Mouse (Mus musculus): ENCODE measurements around the gene Olfr1349. TPM values are rescaled to one million over a fixed set of nuclear protein-coding genes. Genes with fewer than 3 reads are reported as not detected.
"Not testable (repeated sequence)": the region's sequence is repeated elsewhere in the genome, so short reads cannot be mapped to it uniquely, and the experiment has no call there.

Gene Olfr1349
- not detected in 2 replicates for polyA plus RNA-seq (2015; fragmentation: Nextera tagmentation; extraction: Ambion mirVana)

GRCm38 (mm10) chr7:6522850-6523249, at the start of gene Olfr1349:
Olfr1349 (minus strand) TSS chr7:6522950.
- Histone ChIP-seq H3K27ac (no peak within 1 kb of the TSS), H3K4me3 (no peak within 1 kb of the TSS), H3K4me2 (no peak within 1 kb of the TSS), H3K9ac (no peak within 1 kb of the TSS), H3K9me3 (peaks cover 3% of the 10 kb centered on the region; the same call in 1 of the 2 replicates), H3K4me1 (replicated peaks) (no peaks in the 10 kb centered on the region), H3K36me3 (no peaks in the 10 kb centered on the region), H3K27me3 (no peaks in the 10 kb centered on the region)
- ATAC-seq (ENCODE audit: low FRiP score) = no peak
- WGBS = 80% methylated on average over 5 of the region's 5 CpGs

- H3K4me2 ChIP-seq = no peak within 1 kb of the TSS
- ATAC-seq (ENCODE audit: low FRiP score) = no peak
Observed at GRCm38 (mm10) chr7:6564541-6564940, 41.8 kb upstream of the Olfr1349 start, which contains the start of gene Olfr1350. Olfr1350 (plus strand) TSS chr7:6564841.

GRCm38 (mm10) chr7:6526141-6526540, 3.4 kb upstream of the Olfr1349 start:
- no peak overlapping the region for H3K4me2 ChIP-seq
- H3K9ac ChIP-seq = no peak overlapping the region
- H3K27ac ChIP-seq = no peak overlapping the region
- no peaks in the 10 kb centered on the region for H3K4me1 ChIP-seq (replicated peaks)
- no peaks in the 10 kb centered on the region for H3K27me3 ChIP-seq
- no peaks in the 10 kb centered on the region for H3K36me3 ChIP-seq
- H3K4me3 ChIP-seq = no peak overlapping the region
- WGBS = 68% methylated on average over 5 of the region's 5 CpGs
- no peak for ATAC-seq (ENCODE audit: low FRiP score)
- peaks cover 3% of the 10 kb centered on the region; the same call in 1 of the 2 replicates for H3K9me3 ChIP-seq

More at GRCm38 (mm10) chr7:6564541-6564940, 41.8 kb upstream of the Olfr1349 start, which contains the start of gene Olfr1350:
- no peaks in the 10 kb centered on the region for H3K27me3 ChIP-seq
- H3K4me3 ChIP-seq = no peak within 1 kb of the TSS
- no peak within 1 kb of the TSS for H3K9ac ChIP-seq
- no peak within 1 kb of the TSS for H3K27ac ChIP-seq
- H3K9me3 ChIP-seq = peaks cover 14% of the 10 kb centered on the region
- H3K36me3 ChIP-seq = no peaks in the 10 kb centered on the region
- no peaks in the 10 kb centered on the region for H3K4me1 ChIP-seq (replicated peaks)

- 66% methylated on average over 3 of the region's 3 CpGs for WGBS
- no peak overlapping the region for H3K4me3 ChIP-seq
- H3K9me3 ChIP-seq = peaks cover 3% of the 10 kb centered on the region; the same call in 1 of the 2 replicates
- H3K36me3 ChIP-seq = no peaks in the 10 kb centered on the region
- no peak for ATAC-seq (ENCODE audit: low FRiP score)
- no peaks in the 10 kb centered on the region for H3K4me1 ChIP-seq (replicated peaks)
- H3K9ac ChIP-seq = no peak overlapping the region
- no peaks in the 10 kb centered on the region for H3K27me3 ChIP-seq
- no peak overlapping the region for H3K4me2 ChIP-seq
- H3K27ac ChIP-seq = no peak overlapping the region
Observed at GRCm38 (mm10) chr7:6525001-6525400, 2.3 kb upstream of the Olfr1349 start.

GRCm38 (mm10) chr7:6521666-6522065, 1.1 kb downstream of the Olfr1349 start:
- Histone ChIP-seq H3K4me2 (no peak overlapping the region), H3K9me3 (peaks cover under 1% of the 10 kb centered on the region; the same call in 1 of the 2 replicates), H3K36me3 (no peaks in the 10 kb centered on the region), H3K27ac (no peak overlapping the region), H3K27me3 (no peaks in the 10 kb centered on the region), H3K9ac (no peak overlapping the region), H3K4me3 (no peak overlapping the region), H3K4me1 (replicated peaks) (no peaks in the 10 kb centered on the region)
- 40% methylated on average over 1 of the region's 1 CpGs for WGBS
- no peak for ATAC-seq (ENCODE audit: low FRiP score)

GRCm38 (mm10) chr7:6508648-6509047, 14.1 kb downstream of the Olfr1349 start, which contains the start of gene Olfr1348:
Olfr1348 (minus strand) TSS chr7:6508748.
- no peak within 1 kb of the TSS for H3K27ac ChIP-seq
- H3K4me2 ChIP-seq = no peak within 1 kb of the TSS
- 0 out of 2 replicates have a peak, but pooled peaks cover 3% of the 10 kb centered on the region for H3K9me3 ChIP-seq
- no peak for ATAC-seq (ENCODE audit: low FRiP score)
- no peaks in the 10 kb centered on the region for H3K27me3 ChIP-seq
- no peak within 1 kb of the TSS for H3K4me3 ChIP-seq
- no peaks in the 10 kb centered on the region for H3K36me3 ChIP-seq
- H3K9ac ChIP-seq = no peak within 1 kb of the TSS
- WGBS = 94% methylated on average over 1 of the region's 1 CpGs
- no peaks in the 10 kb centered on the region for H3K4me1 ChIP-seq (replicated peaks)

- Histone ChIP-seq H3K9ac (no peak within 1 kb of the TSS), H3K4me2 (no peak within 1 kb of the TSS), H3K4me1 (replicated peaks) (no peaks in the 10 kb centered on the region), H3K4me3 (no peak within 1 kb of the TSS), H3K9me3 (0 out of 2 replicates have a peak, but pooled peaks cover 4% of the 10 kb centered on the region), H3K36me3 (no peaks in the 10 kb centered on the region), H3K27me3 (no peaks in the 10 kb centered on the region), H3K27ac (no peak within 1 kb of the TSS)
- no peak for ATAC-seq (ENCODE audit: low FRiP score)
- WGBS = 66% methylated on average over 1 of the region's 1 CpGs
Observed at GRCm38 (mm10) chr7:6499655-6500054, 23.1 kb downstream of the Olfr1349 start, which contains the start of gene Olfr1347. Olfr1347 (minus strand) TSS chr7:6499755.

- H3K27me3 ChIP-seq = no peaks in the 10 kb centered on the region
- H3K36me3 ChIP-seq = no peaks in the 10 kb centered on the region
- no peak within 1 kb of the TSS for H3K4me2 ChIP-seq
- no peak within 1 kb of the TSS for H3K9ac ChIP-seq
- no peak within 1 kb of the TSS for H3K27ac ChIP-seq
- H3K9me3 ChIP-seq = no peaks in the 10 kb centered on the region
- H3K4me1 ChIP-seq (replicated peaks) = no peaks in the 10 kb centered on the region
- H3K4me3 ChIP-seq = no peak within 1 kb of the TSS
- 52% methylated on average over 2 of the region's 2 CpGs for WGBS
- no peak for ATAC-seq (ENCODE audit: low FRiP score)
Observed at GRCm38 (mm10) chr7:6486841-6487240, 35.9 kb downstream of the Olfr1349 start, which contains the start of gene Olfr5. Olfr5 (minus strand) TSS chr7:6486941.

- H3K27ac ChIP-seq; ATAC-seq (ENCODE audit: low FRiP score); H3K4me3 ChIP-seq; H3K4me1 ChIP-seq (replicated peaks); H3K9ac ChIP-seq; H3K36me3 ChIP-seq; H3K27me3 ChIP-seq; H3K9me3 ChIP-seq; H3K4me2 ChIP-seq: not testable (repeated sequence)
- 84% methylated on average over 2 of the region's 2 CpGs for WGBS
Observed at GRCm38 (mm10) chr7:6477633-6478032, 45.1 kb downstream of the Olfr1349 start.

- Histone ChIP-seq H3K4me2 (no peak within 1 kb of the TSS), H3K27ac (no peak within 1 kb of the TSS), H3K9ac (no peak within 1 kb of the TSS), H3K9me3 (no peaks in the 10 kb centered on the region), H3K36me3 (no peaks in the 10 kb centered on the region), H3K27me3 (no peaks in the 10 kb centered on the region), H3K4me1 (replicated peaks) (no peaks in the 10 kb centered on the region), H3K4me3 (no peak within 1 kb of the TSS)
- no peak for ATAC-seq (ENCODE audit: low FRiP score)
Observed at GRCm38 (mm10) chr7:6466951-6467350, 55.8 kb downstream of the Olfr1349 start, which contains the start of gene Olfr1346. Olfr1346 (plus strand) TSS chr7:6467101.

Other genes starting within 250 kb of the Olfr1349 start
- 20.2 and 22.7 TPM in 2 replicates for gene Zfp667, start 236.4 kb downstream of the Olfr1349 start, polyA plus RNA-seq (2015; fragmentation: Nextera tagmentation; extraction: Ambion mirVana)
- gene Zfp583, start 191.7 kb downstream of the Olfr1349 start, polyA plus RNA-seq (2015; fragmentation: Nextera tagmentation; extraction: Ambion mirVana) = 13.0 and 15.7 TPM in 2 replicates
- gene Gm3854, start 179.2 kb downstream of the Olfr1349 start, polyA plus RNA-seq (2015; fragmentation: Nextera tagmentation; extraction: Ambion mirVana) = 6.7 and 9.0 TPM in 2 replicates
- gene Zfp78, start 159.7 kb downstream of the Olfr1349 start, polyA plus RNA-seq (2015; fragmentation: Nextera tagmentation; extraction: Ambion mirVana) = 3.6 and 4.2 TPM in 2 replicates
- 16.2 and 17.0 TPM in 2 replicates for gene Zfp28, start 139.7 kb downstream of the Olfr1349 start, polyA plus RNA-seq (2015; fragmentation: Nextera tagmentation; extraction: Ambion mirVana)
- gene Smim17, start 124.2 kb downstream of the Olfr1349 start, polyA plus RNA-seq (2015; fragmentation: Nextera tagmentation; extraction: Ambion mirVana) = 3.7 and 4.2 TPM in 2 replicates
- gene Gm20715, start 112.7 kb downstream of the Olfr1349 start, polyA plus RNA-seq (2015; fragmentation: Nextera tagmentation; extraction: Ambion mirVana) = 0.09 TPM in 2 replicates
- not detected in 2 replicates for gene Olfr1344, start 84.3 kb downstream of the Olfr1349 start, polyA plus RNA-seq (2015; fragmentation: Nextera tagmentation; extraction: Ambion mirVana)
- 0.03 TPM in 1 of 2 replicates, not detected in the other for gene Olfr1336, start 66.8 kb downstream of the Olfr1349 start, polyA plus RNA-seq (2015; fragmentation: Nextera tagmentation; extraction: Ambion mirVana)
- gene Olfr1346, start 55.8 kb downstream of the Olfr1349 start, polyA plus RNA-seq (2015; fragmentation: Nextera tagmentation; extraction: Ambion mirVana) = not detected in 2 replicates
- gene Olfr5, start 36.0 kb downstream of the Olfr1349 start, polyA plus RNA-seq (2015; fragmentation: Nextera tagmentation; extraction: Ambion mirVana) = not detected in 2 replicates
- gene Olfr1347, start 23.2 kb downstream of the Olfr1349 start, polyA plus RNA-seq (2015; fragmentation: Nextera tagmentation; extraction: Ambion mirVana) = not detected in 2 replicates
- gene Olfr1348, start 14.2 kb downstream of the Olfr1349 start, polyA plus RNA-seq (2015; fragmentation: Nextera tagmentation; extraction: Ambion mirVana) = not detected in 2 replicates
- gene Olfr1350, start 41.9 kb upstream of the Olfr1349 start, polyA plus RNA-seq (2015; fragmentation: Nextera tagmentation; extraction: Ambion mirVana) = not detected in 2 replicates
- 2.6 and 3.9 TPM in 2 replicates for gene Zim1, start 173.5 kb upstream of the Olfr1349 start, polyA plus RNA-seq (2015; fragmentation: Nextera tagmentation; extraction: Ambion mirVana)
- gene Peg3, start 207.5 kb upstream of the Olfr1349 start, polyA plus RNA-seq (2015; fragmentation: Nextera tagmentation; extraction: Ambion mirVana) = 69.9 and 77.2 TPM in 2 replicates
- gene Usp29, start 207.6 kb upstream of the Olfr1349 start, polyA plus RNA-seq (2015; fragmentation: Nextera tagmentation; extraction: Ambion mirVana) = 28.7 and 30.2 TPM in 2 replicates

Measured in hindbrain, embryonic 13.5 days (tissue).